Mouse (Mus musculus) inflammation-experienced regulatory T-cells, adult 6 months (primary cell): ENCODE data around the gene Becn1. TPM values are rescaled to one million over a fixed set of nuclear protein-coding genes. Genes with fewer than 3 reads are reported as not detected.

Experiments
- polyA plus RNA-seq, 3 experiments: library from polyadenylated mRNA; unstranded; fragments of 100-300 nt; shearing (Covaris generic); gene quantifications; one replicate each; pipeline ENCODE4 v1.2.1; 2017

The Becn1 gene
- polyA plus RNA-seq, 3 experiments from 2014 or later, result 62.1 to 87.3 (median 74.1) TPM

Other genes starting within 250 kb of the Becn1 start
- 1 to 10 TPM; 4.4 to 7.3 (median 5.7) TPM for gene Naglu, start 232.3 kb downstream of the Becn1 start, polyA plus RNA-seq
- under 1 TPM in 1 of 3 experiments, not detected in 2; 0.26 TPM for gene Hsd17b1, start 223.9 kb downstream of the Becn1 start, polyA plus RNA-seq
- gene Coasy, start 219.7 kb downstream of the Becn1 start, polyA plus RNA-seq, result 10 to 100 TPM; 16.5 to 21.0 (median 18.2) TPM
- gene Mlx, start 215.0 kb downstream of the Becn1 start, polyA plus RNA-seq, result 10 to 100 TPM; 61.9 to 74.3 (median 66.5) TPM
- gene Psmc3ip, start 206.8 kb downstream of the Becn1 start, polyA plus RNA-seq, result 10 to 100 TPM in 1 of 3 experiments, 1 to 10 TPM in 2; 7.7 to 19.7 (median 10.0) TPM
- gene Retreg3, start 182.4 kb downstream of the Becn1 start, polyA plus RNA-seq, result 10 to 100 TPM; 15.1 to 26.8 (median 21.4) TPM
- 10 to 100 TPM; 24.7 to 32.4 (median 24.7) TPM for gene Tubg1, start 182.3 kb downstream of the Becn1 start, polyA plus RNA-seq
- gene Tubg2, start 146.4 kb downstream of the Becn1 start, polyA plus RNA-seq, result 1 to 10 TPM; 1.2 to 1.8 (median 1.5) TPM
- under 1 TPM in 2 of 3 experiments, not detected in 1; 0.09 to 0.15 TPM for gene Cntnap1, start 131.8 kb downstream of the Becn1 start, polyA plus RNA-seq
- gene Plekhh3, start 130.9 kb downstream of the Becn1 start, polyA plus RNA-seq, result not detected
- under 1 TPM in 2 of 3 experiments, not detected in 1; 0.33 to 0.55 TPM for gene Ccr10, start 126.8 kb downstream of the Becn1 start, polyA plus RNA-seq
- 10 to 100 TPM; 38.0 to 70.6 (median 62.7) TPM for gene Ezh1, start 75.8 kb downstream of the Becn1 start, polyA plus RNA-seq
- not detected for gene Ramp2, start 56.3 kb downstream of the Becn1 start, polyA plus RNA-seq
- gene Vps25, start 48.6 kb downstream of the Becn1 start, polyA plus RNA-seq, result 100 to 1,000 TPM; 134 to 144 (median 138) TPM
- gene Wnk4, start 41.7 kb downstream of the Becn1 start, polyA plus RNA-seq, result 1 to 10 TPM in 1 of 3 experiments, under 1 TPM in 1, not detected in 1; 0.75 to 2.9 TPM
- 1 to 10 TPM in 1 of 3 experiments, under 1 TPM in 2; 0.63 to 1.2 (median 0.71) TPM for gene Cntd1, start 23.3 kb downstream of the Becn1 start, polyA plus RNA-seq
- gene Coa3, start 23.2 kb downstream of the Becn1 start, polyA plus RNA-seq, result 100 to 1,000 TPM; 129 to 132 (median 131) TPM
- 10 to 100 TPM; 25.8 to 37.6 (median 36.8) TPM for gene Psme3, start 13.9 kb upstream of the Becn1 start, polyA plus RNA-seq
- 10 to 100 TPM in 1 of 3 experiments, 1 to 10 TPM in 2; 2.5 to 12.3 (median 4.9) TPM for gene Aoc2, start 22.8 kb upstream of the Becn1 start, polyA plus RNA-seq
- not detected for gene Aoc3, start 28.3 kb upstream of the Becn1 start, polyA plus RNA-seq
- not detected for gene G6pc, start 65.3 kb upstream of the Becn1 start, polyA plus RNA-seq
- 10 to 100 TPM; 34.2 to 43.2 (median 40.5) TPM for gene Aarsd1, start 115.3 kb upstream of the Becn1 start, polyA plus RNA-seq
- gene Gm27029, start 122.5 kb upstream of the Becn1 start, polyA plus RNA-seq, result 1 to 10 TPM in 1 of 3 experiments, under 1 TPM in 2; 0.46 to 1.3 (median 0.57) TPM
- 1 to 10 TPM; 6.7 to 7.2 (median 6.9) TPM for gene Rundc1, start 122.8 kb upstream of the Becn1 start, polyA plus RNA-seq
- 1 to 10 TPM; 1.6 to 2.2 (median 2.1) TPM for gene Ptges3l, start 123.0 kb upstream of the Becn1 start, polyA plus RNA-seq
- gene Rpl27, start 140.0 kb upstream of the Becn1 start, polyA plus RNA-seq, result 100 to 1,000 TPM; 523 to 733 (median 603) TPM
- 100 to 1,000 TPM; 143 to 171 (median 153) TPM for gene Ifi35, start 146.1 kb upstream of the Becn1 start, polyA plus RNA-seq
- not detected for gene Rnd2, start 162.7 kb upstream of the Becn1 start, polyA plus RNA-seq
- gene Vat1, start 163.9 kb upstream of the Becn1 start, polyA plus RNA-seq, result 1 to 10 TPM; 1.7 to 2.5 (median 1.9) TPM
- 10 to 100 TPM in 1 of 3 experiments, 1 to 10 TPM in 2; 2.8 to 13.3 (median 3.8) TPM for gene Brca1, start 249.7 kb upstream of the Becn1 start, polyA plus RNA-seq
- 10 to 100 TPM; 53.2 to 76.6 (median 56.5) TPM for gene Nbr1, start 249.9 kb upstream of the Becn1 start, polyA plus RNA-seq